Mouse (Mus musculus): ENCODE results near the gene Tnk2.

DNA sequence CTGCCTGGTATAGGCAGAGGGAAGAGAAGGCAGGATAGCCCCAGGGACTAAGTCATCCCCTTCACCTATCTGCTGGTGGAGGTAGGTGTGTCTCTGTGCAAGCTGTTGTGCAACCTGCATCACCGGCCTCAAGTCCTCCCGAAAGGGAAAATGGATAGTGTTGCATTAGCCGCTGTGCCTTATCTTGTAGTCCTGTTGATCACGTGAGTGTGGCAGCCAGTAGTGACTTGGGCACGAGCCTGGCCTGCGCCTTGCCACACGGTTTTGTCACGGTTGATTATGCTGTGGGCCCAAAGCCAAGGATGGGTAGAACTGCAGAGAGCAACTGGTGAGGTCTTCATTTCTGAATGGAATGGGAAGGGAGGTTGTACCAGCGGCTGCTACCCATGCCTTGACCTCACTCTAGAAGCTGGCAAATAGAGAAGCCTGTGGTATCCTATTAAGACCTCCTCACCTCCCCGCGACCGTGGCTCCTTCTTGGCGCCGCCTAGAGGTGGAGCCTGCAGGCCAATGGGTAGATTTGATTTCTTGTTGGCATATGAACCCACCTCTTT, 1.8 kb downstream of the Tnk2 start:
- TF ChIP-seq CTCF (IDR thresholded peaks at IDR 0.05; ENCODE audit: control insufficient read depth, insufficient read depth, low read length) (peak; percentile 51; the same call in 1 of the 2 replicates), POLR2A (IDR thresholded peaks at IDR 0.05; ENCODE audit: borderline replicate concordance, control insufficient read depth, low read depth, low read length) (peak; percentile 46; the same call in 1 of the 2 replicates)

Data from bone marrow, adult 2 months (tissue).